11 mouse cellular contexts compared by ENCODE assay signal in genomic region chr1:162295443-162295842, GRCm38 (mm10).
DNase-seq lines count a peak whose midpoint lies in the region; ATAC-seq lines count a peak whose summit lies in the region.
"Had no signal": no experiment of that assay in that cellular context is flagged by ENCODE, and none has a peak within 500 bp of the region (broad histone marks: within the 10 kb centered on the region; RNA-seq: fewer than 3 reads in every experiment).

No protein-coding gene starts in this region.

- H3K4me2 ChIP-seq in limb, embryonic 13.5 days (replicated peaks) = no peak overlapping the region
- H3K4me2 ChIP-seq: forebrain, embryonic 12.5 days had no signal

- no peak for ATAC-seq in limb, embryonic 13.5 days (ENCODE audit: low FRiP score, low read depth)

- H3K4me1 ChIP-seq in limb, embryonic 13.5 days = peaks cover 44% of the 10 kb centered on the region
- H3K4me1 ChIP-seq: forebrain, embryonic 12.5 days had no signal

- H3K9ac ChIP-seq in limb, embryonic 13.5 days = no peak overlapping the region
- H3K9ac ChIP-seq: forebrain, embryonic 12.5 days had no signal

- H3K36me3 ChIP-seq in limb, embryonic 13.5 days = no peaks in the 10 kb centered on the region
- H3K36me3 ChIP-seq: forebrain, embryonic 12.5 days had no signal

- intact Hi-C loops in gastrocnemius, postnatal 36 days (cut with DNase I) = no loop called here

- DNase-seq in spleen, postnatal 36 days (ENCODE audit: low spot score in 2 of 2) = peak; percentile 5 to 18
- DNase-seq in spleen, postnatal 4 days (ENCODE audit: low spot score in 2 of 2) = no peak
- DNase-seq in ZHBTc4 (ENCODE audit: low read depth, low spot score) = peak; percentile 6
- DNase-seq in thymus, postnatal 14 days = peak; percentile 50
- DNase-seq in left cerebral cortex, adult 18-20 months (ENCODE audit: low spot score in 2 of 2) = no peak
- no peak for DNase-seq in c-Kit-positive CD71-positive TER-119-positive erythroid progenitor cells, embryonic 14.5 days (ENCODE audit: low spot score)
- DNase-seq in gastrocnemius, postnatal 36 days = no peak
- DNase-seq: cerebellum, adult 11-12 months; kidney, postnatal 10 days had no signal

- peak overlapping the region; percentile 61 for H3K27ac ChIP-seq in limb, embryonic 13.5 days
- H3K27ac ChIP-seq: forebrain, embryonic 12.5 days had no signal

- H3K27me3 ChIP-seq in limb, embryonic 13.5 days = no peaks in the 10 kb centered on the region
- H3K27me3 ChIP-seq: forebrain, embryonic 12.5 days had no signal

- H3K4me3 ChIP-seq in limb, embryonic 13.5 days = no peak overlapping the region
- H3K4me3 ChIP-seq: forebrain, embryonic 12.5 days had no signal

- no peaks in the 10 kb centered on the region for H3K9me3 ChIP-seq in limb, embryonic 13.5 days
- H3K9me3 ChIP-seq: forebrain, embryonic 12.5 days had no signal

- WGBS in limb, embryonic 13.5 days = 71% methylated on average over 5 of the region's 5 CpGs

Comparison
In these comparisons a context has a peak if more than half of its experiments do, and no peak if none do; other contexts are left out.
1. DNase-seq: peak in spleen, postnatal 36 days (2 of 2), ZHBTc4 (single experiment) and thymus, postnatal 14 days (single experiment); none in spleen, postnatal 4 days (0 of 2), left cerebral cortex, adult 18-20 months (0 of 2), c-Kit-positive CD71-positive TER-119-positive erythroid progenitor cells, embryonic 14.5 days (single experiment) and gastrocnemius, postnatal 36 days (0 of 2).